Mouse (Mus musculus) heart, postnatal 0 days (tissue): ENCODE measurements around the gene Sun2. TPM values are rescaled to one million over a fixed set of nuclear protein-coding genes. Genes with fewer than 3 reads are reported as not detected.

Source experiments
- ATAC-seq: fragments of 200-750 bp; cut with Nextera tagmentation; 2 replicates; pipeline ENCODE4 v1.8.0; 2017; ENCODE audit warnings: low read depth, moderate number of reproducible peaks, moderate library complexity; ENCODE audit not compliant: insufficient read depth
- DNase-seq: peaks from one replicate; pipeline ENCODE4 v3.0.0-alpha.2; 2016; ENCODE audit warnings: low spot score
- H3K27ac ChIP-seq: fragments of 300-500 bp; sonication (generic); 2 replicates; pipeline ENCODE4 v1.5.1; 2014; ENCODE audit warnings: low read depth, mild to moderate bottlenecking
- H3K27me3 ChIP-seq: fragments of 300-500 bp; sonication (generic); 2 replicates; pipeline ENCODE4 v1.6.1; 2014; ENCODE audit warnings: low read length, mixed read lengths; ENCODE audit not compliant: control insufficient read depth, insufficient read depth
- H3K36me3 ChIP-seq: fragments of 300-500 bp; sonication (generic); replicated peaks from 2 replicates; pipeline ENCODE4 v1.6.1; 2014; ENCODE audit warnings: low read length, mixed read lengths; ENCODE audit not compliant: control insufficient read depth, insufficient read depth
- H3K4me1 ChIP-seq: fragments of 300-500 bp; sonication (generic); 2 replicates; pipeline ENCODE4 v1.6.1; 2014; ENCODE audit warnings: antibody characterized with exemption; ENCODE audit not compliant: control insufficient read depth, insufficient read depth
- H3K4me2 ChIP-seq: fragments of 300-500 bp; sonication (generic); 2 replicates; pipeline ENCODE4 v1.6.1; 2014; ENCODE audit warnings: low read depth, mild to moderate bottlenecking, low read length, moderate library complexity
- H3K4me3 ChIP-seq: fragments of 300-500 bp; sonication (generic); 2 replicates; pipeline ENCODE4 v1.5.1; 2014; ENCODE audit warnings: low read depth, low read length
- H3K9ac ChIP-seq: fragments of 300-500 bp; sonication (generic); replicated peaks from 2 replicates; pipeline ENCODE4 v1.6.1; 2014; ENCODE audit warnings: low read depth, low read length, mixed read lengths
- H3K9me3 ChIP-seq: fragments of 300-500 bp; sonication (generic); replicated peaks from 2 replicates; pipeline ENCODE4 v1.6.1; 2016; ENCODE audit warnings: low read length; ENCODE audit not compliant: control insufficient read depth
- CTCF ChIP-seq: IDR thresholded peaks from 2 replicates; pipeline ENCODE4 v1.5.1; 2016; ENCODE audit warnings: antibody characterized with exemption, control low read depth, low read depth
- EP300 ChIP-seq: IDR thresholded peaks from 2 replicates; pipeline ENCODE4 v1.6.1; 2016; ENCODE audit warnings: antibody characterized with exemption, low read depth
- WGBS: fragments of 180-500 bp; shearing (Covaris S2); extraction: QIAGEN DNeasy Blood & Tissue Kit; methylation state at CpG from one replicate; pipeline ENCODE4 v1.1.7; 2014; 5-methylcytosine and 5-hydroxymethylcytosine counted together
- polyA plus RNA-seq: library from polyadenylated mRNA; unstranded; fragments of >200 nt; fragmentation: Nextera tagmentation; extraction: Ambion mirVana; gene quantifications from 2 replicates; pipeline ENCODE4 v1.2.1, GENCODE M21; 2015
- total RNA-seq: library from RNA; depleted of rRNA; stranded (reverse); fragments of >200 nt; gene quantifications from 2 replicates; pipeline ENCODE4 v1.2.3, GENCODE M21; 2014; ENCODE audit warnings: low replicate concordance

Sun2 gene
- total and polyA plus RNA-seq, 2 experiments from 2014 or later = 4.0 to 71.6 TPM

DNA sequence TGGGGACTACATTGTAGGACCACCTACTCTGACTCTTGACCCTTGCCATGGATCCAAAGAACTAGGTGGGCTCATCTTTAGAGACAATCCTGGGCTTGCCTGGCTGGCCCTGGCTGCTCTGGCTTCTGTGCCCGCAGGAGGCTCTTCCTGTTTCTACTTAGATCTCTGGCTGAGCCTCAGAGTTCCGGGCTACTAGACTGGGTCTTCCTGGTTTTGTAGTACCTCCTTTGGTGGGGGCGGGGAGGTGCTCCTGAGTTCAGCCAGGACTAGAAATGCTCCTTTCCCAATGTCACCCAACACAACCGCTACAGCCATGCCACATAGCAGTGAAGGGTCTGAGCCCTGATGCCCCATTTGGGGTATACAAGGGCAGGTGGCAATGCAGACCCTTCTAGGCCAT is 21.5 kb downstream of the Sun2 start:
- H3K4me2 ChIP-seq = no peak overlapping the region
- no peaks in the 10 kb centered on the region for H3K4me1 ChIP-seq
- DNase-seq = no peak
- no peak overlapping the region for H3K4me3 ChIP-seq
- no peak for ATAC-seq
- H3K27me3 ChIP-seq = no peaks in the 10 kb centered on the region
- H3K9me3 ChIP-seq = no peaks in the 10 kb centered on the region
- 74% methylated on average over 4 of the region's 4 CpGs for WGBS
- H3K36me3 ChIP-seq = peaks cover 74% of the 10 kb centered on the region
- TF ChIP-seq CTCF = no peak
- TF ChIP-seq EP300 = no peak
- H3K27ac ChIP-seq = no peak overlapping the region
- H3K9ac ChIP-seq = no peak overlapping the region

- Histone ChIP-seq H3K4me3 (no peak overlapping the region), H3K4me2 (no peak overlapping the region), H3K36me3 (peaks cover 74% of the 10 kb centered on the region), H3K27me3 (no peaks in the 10 kb centered on the region), H3K27ac (no peak overlapping the region), H3K9me3 (no peaks in the 10 kb centered on the region), H3K4me1 (no peaks in the 10 kb centered on the region), H3K9ac (no peak overlapping the region)
- TF ChIP-seq EP300 = no peak
- TF ChIP-seq CTCF = no peak
- DNase-seq (no peak), ATAC-seq (no peak)
- WGBS = 87% methylated on average over 8 of the region's 8 CpGs
Measured at GRCm38 (mm10) chr15:79720267-79720666, 22.1 kb downstream of the Sun2 start.

DNA sequence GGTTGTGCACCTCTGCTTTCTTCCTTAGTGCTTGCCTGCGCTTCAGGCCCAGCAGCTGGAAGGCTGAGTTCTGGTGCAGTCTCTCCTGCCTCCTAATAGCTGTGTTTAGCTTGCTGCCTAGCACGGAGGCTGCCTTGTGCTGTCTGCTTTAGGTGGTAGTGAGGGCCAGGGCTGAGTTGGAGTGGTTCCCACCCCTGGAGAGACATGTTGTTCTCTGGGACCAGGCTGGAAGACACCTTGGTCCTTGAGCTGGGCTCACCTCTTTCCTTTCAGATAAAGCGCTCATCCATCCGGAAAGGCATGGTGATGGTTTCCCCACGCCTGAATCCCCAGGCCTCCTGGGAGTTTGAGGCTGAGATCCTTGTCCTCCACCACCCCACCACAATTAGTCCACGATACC is 25.6 kb downstream of the Sun2 start:
- Histone ChIP-seq H3K9ac (no peak overlapping the region), H3K27me3 (no peaks in the 10 kb centered on the region), H3K4me3 (no peak overlapping the region), H3K36me3 (peaks cover 94% of the 10 kb centered on the region), H3K4me2 (no peak overlapping the region), H3K9me3 (no peaks in the 10 kb centered on the region), H3K27ac (no peak overlapping the region), H3K4me1 (no peaks in the 10 kb centered on the region)
- no peak for TF ChIP-seq EP300
- DNase-seq (no peak), ATAC-seq (no peak)
- 91% methylated on average over 6 of the region's 6 CpGs for WGBS

GRCm38 (mm10) chr15:79715646-79716045 is 26.7 kb downstream of the Sun2 start:
- Histone ChIP-seq H3K4me1 (no peaks in the 10 kb centered on the region), H3K4me3 (no peak overlapping the region), H3K9ac (no peak overlapping the region), H3K4me2 (no peak overlapping the region), H3K36me3 (peaks cover 97% of the 10 kb centered on the region), H3K27ac (no peak overlapping the region), H3K27me3 (no peaks in the 10 kb centered on the region), H3K9me3 (no peaks in the 10 kb centered on the region)
- DNase-seq = no peak
- ATAC-seq = no peak
- WGBS = 89% methylated on average over 7 of the region's 7 CpGs
- no peak for TF ChIP-seq EP300
- no peak for TF ChIP-seq CTCF

DNA sequence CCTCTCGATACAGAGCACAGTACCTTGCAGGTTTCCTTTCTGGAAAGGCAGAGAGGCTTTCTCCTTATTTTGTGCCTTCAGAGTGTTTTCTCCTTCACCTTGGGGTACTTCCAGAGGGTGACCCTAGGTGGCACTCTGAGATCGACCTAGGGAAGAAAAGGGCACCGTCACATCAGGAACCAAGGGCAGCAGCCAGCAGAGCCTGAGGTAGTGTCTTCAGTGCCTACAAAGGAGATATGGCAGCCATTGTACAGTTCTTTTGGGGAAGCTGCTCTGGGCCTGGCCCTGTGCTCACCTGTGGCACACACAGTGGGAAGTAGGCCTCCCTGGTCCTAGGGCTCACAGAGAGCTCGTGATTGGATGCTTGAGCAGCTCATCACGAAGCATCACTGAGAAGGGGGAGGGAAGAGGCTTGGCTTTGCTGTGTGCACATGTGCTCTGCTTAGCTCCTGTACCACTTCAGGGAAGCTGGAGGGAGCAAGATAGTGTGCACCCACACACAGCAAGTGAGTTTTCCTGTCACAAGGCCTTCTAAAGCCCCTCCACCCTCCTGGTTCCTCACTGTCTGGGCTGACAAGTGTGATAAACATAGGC is 34.0 kb downstream of the Sun2 start:
- WGBS = 92% methylated on average over 5 of the region's 5 CpGs
- TF ChIP-seq CTCF = no peak
- TF ChIP-seq EP300 = no peak
- H3K9me3 ChIP-seq = no peaks in the 10 kb centered on the region
- H3K27me3 ChIP-seq = no peaks in the 10 kb centered on the region
- no peaks in the 10 kb centered on the region for H3K4me1 ChIP-seq
- H3K4me3 ChIP-seq = no peak overlapping the region
- ATAC-seq = no peak; the same call in 1 of the 2 replicates
- no peak for DNase-seq
- H3K9ac ChIP-seq = no peak overlapping the region
- H3K4me2 ChIP-seq = no peak overlapping the region
- H3K36me3 ChIP-seq = peaks cover 64% of the 10 kb centered on the region
- H3K27ac ChIP-seq = no peak overlapping the region

GRCm38 (mm10) chr15:79706603-79707214 is 35.6 kb downstream of the Sun2 start:
- whole genome bisulfite sequencing = 71% methylated on average over 17 of the region's 17 CpGs
- ATAC-seq (no peak), DNase-seq (no peak)
- H3K27me3 ChIP-seq = no peaks in the 10 kb centered on the region
- TF ChIP-seq CTCF = no peak
- no peak for TF ChIP-seq EP300
- no peaks in the 10 kb centered on the region for H3K4me1 ChIP-seq
- H3K4me2 ChIP-seq = no peak overlapping the region
- H3K36me3 ChIP-seq = peaks cover 48% of the 10 kb centered on the region
- H3K27ac ChIP-seq = no peak overlapping the region
- no peak overlapping the region for H3K4me3 ChIP-seq
- no peaks in the 10 kb centered on the region for H3K9me3 ChIP-seq
- no peak overlapping the region for H3K9ac ChIP-seq
